Mouse (Mus musculus) adrenal gland, postnatal 25 days (tissue): ENCODE measurements around the gene Sirt7. TPM values are rescaled to one million over a fixed set of nuclear protein-coding genes. Genes with fewer than 3 reads are reported as not detected.

ENCODE experiments used
- microRNA-seq, 2 experiments: library from miRNA; unstranded; fragments of <30 nt; microRNA quantifications; one replicate each; pipeline ENCODE4 v1.2.0; 2021
- total RNA-seq: library from RNA; stranded (reverse); gene quantifications from 2 replicates; pipeline ENCODE4 v1.2.3, GENCODE M21; 2021

Gene Sirt7
- total RNA-seq, 1 experiment from 2014 or later, result 103 TPM

Small RNA genes lying within 50 kb of the gene (microRNA-seq; reads per million reads assigned to microRNA genes)
- gene Mir6936, result 0 to 0.36 reads per million in 2 experiments

Other genes starting within 250 kb of the Sirt7 start
- 35.8 and 55.1 TPM in 2 replicates for gene Faap100, start 246.5 kb downstream of the Sirt7 start, total RNA-seq
- gene Nploc4, start 187.5 kb downstream of the Sirt7 start, total RNA-seq, result 83.9 and 98.7 TPM in 2 replicates
- gene Tspan10, start 182.6 kb downstream of the Sirt7 start, total RNA-seq, result 7.3 TPM in 1 of 2 replicates, not detected in the other
- 0.27 TPM in 1 of 2 replicates, not detected in the other for gene Pde6g, start 171.7 kb downstream of the Sirt7 start, total RNA-seq
- 33.8 and 41.3 TPM in 2 replicates for gene Oxld1, start 167.2 kb downstream of the Sirt7 start, total RNA-seq
- 24.2 and 27.6 TPM in 2 replicates for gene Ccdc137, start 167.1 kb downstream of the Sirt7 start, total RNA-seq
- 22.6 and 22.8 TPM in 2 replicates for gene Arl16, start 157.6 kb downstream of the Sirt7 start, total RNA-seq
- gene Mrpl12, start 140.6 kb downstream of the Sirt7 start, total RNA-seq, result 96.3 and 104 TPM in 2 replicates
- gene Slc25a10, start 133.4 kb downstream of the Sirt7 start, total RNA-seq, result 102 and 151 TPM in 2 replicates
- 1.0 and 3.5 TPM in 2 replicates for gene Gcgr, start 94.5 kb downstream of the Sirt7 start, total RNA-seq
- gene Mcrip1, start 75.5 kb downstream of the Sirt7 start, total RNA-seq, result 67.5 and 75.4 TPM in 2 replicates
- gene Ppp1r27, start 74.1 kb downstream of the Sirt7 start, total RNA-seq, result 1.4 TPM in 1 of 2 replicates, not detected in the other
- 407 and 486 TPM in 2 replicates for gene P4hb, start 52.0 kb downstream of the Sirt7 start, total RNA-seq
- 333 and 334 TPM in 2 replicates for gene Arhgdia, start 43.6 kb downstream of the Sirt7 start, total RNA-seq
- 101 and 105 TPM in 2 replicates for gene Alyref, start 26.9 kb downstream of the Sirt7 start, total RNA-seq
- 81.5 and 102 TPM in 2 replicates for gene Anapc11, start 26.8 kb downstream of the Sirt7 start, total RNA-seq
- 3.1 TPM in 1 of 2 replicates, not detected in the other for gene Npb, start 16.8 kb downstream of the Sirt7 start, total RNA-seq
- gene Pcyt2, start 7.3 kb downstream of the Sirt7 start, total RNA-seq, result 344 and 351 TPM in 2 replicates
- 69.7 and 76.5 TPM in 2 replicates for gene Mafg, start 8.4 kb upstream of the Sirt7 start, total RNA-seq
- gene Pycr1, start 18.5 kb upstream of the Sirt7 start, total RNA-seq, result 1.3 TPM in 2 replicates
- gene Myadml2, start 22.9 kb upstream of the Sirt7 start, total RNA-seq, result not detected in 2 replicates
- 9.4 and 12.1 TPM in 2 replicates for gene Notum, start 35.9 kb upstream of the Sirt7 start, total RNA-seq
- 83.4 and 112 TPM in 2 replicates for gene Aspscr1, start 47.7 kb upstream of the Sirt7 start, total RNA-seq
- 52.6 and 54.2 TPM in 2 replicates for gene Cenpx, start 88.5 kb upstream of the Sirt7 start, total RNA-seq
- 40.9 and 46.8 TPM in 2 replicates for gene Lrrc45, start 88.7 kb upstream of the Sirt7 start, total RNA-seq
- gene Rac3, start 96.2 kb upstream of the Sirt7 start, total RNA-seq, result 5.6 and 10.0 TPM in 2 replicates
- 59.0 and 82.3 TPM in 2 replicates for gene Dcxr, start 102.0 kb upstream of the Sirt7 start, total RNA-seq
- gene Cbr2, start 106.9 kb upstream of the Sirt7 start, total RNA-seq, result 1.9 and 3.7 TPM in 2 replicates
- 11.4 and 18.7 TPM in 2 replicates for gene Hmga1b, start 137.6 kb upstream of the Sirt7 start, total RNA-seq
- gene Rfng, start 159.0 kb upstream of the Sirt7 start, total RNA-seq, result 21.3 and 23.9 TPM in 2 replicates
- 120 and 131 TPM in 2 replicates for gene Gps1, start 159.0 kb upstream of the Sirt7 start, total RNA-seq
- gene Dus1l, start 171.2 kb upstream of the Sirt7 start, total RNA-seq, result 62.7 and 65.8 TPM in 2 replicates
- 1,301 and 1,518 TPM in 2 replicates for gene Fasn, start 199.3 kb upstream of the Sirt7 start, total RNA-seq